Mouse (Mus musculus): ENCODE measurements around the gene Pald1.
A peak's percentile ranks its signal among the peaks of the same experiment; 100 is the strongest.

The Pald1 gene

GRCm38 (mm10) chr10:61281115-61281514 is 102.2 kb downstream of the Pald1 start:
- no peak for DNase-seq (ENCODE audit: inconsistent ontology term)

- peak; percentile 88 for DNase-seq (ENCODE audit: inconsistent ontology term)
These were observed 105.2 kb downstream of the Pald1 start for GRCm38 (mm10) chr10:61277918-61278674.

- no peak for DNase-seq (ENCODE audit: inconsistent ontology term)
These were observed 106.3 kb downstream of the Pald1 start for GRCm38 (mm10) chr10:61277051-61277450.

GRCm38 (mm10) chr10:61275669-61276110 is 107.6 kb downstream of the Pald1 start:
- DNase-seq (ENCODE audit: inconsistent ontology term): peak; percentile 47

GRCm38 (mm10) chr10:61274532-61274931 is 108.8 kb downstream of the Pald1 start:
- peak; percentile 19 for DNase-seq (ENCODE audit: inconsistent ontology term)

GRCm38 (mm10) chr10:61273844-61274215 is 109.5 kb downstream of the Pald1 start:
- no peak for DNase-seq (ENCODE audit: inconsistent ontology term)

GRCm38 (mm10) chr10:61273081-61273843 is 110.1 kb downstream of the Pald1 start, which contains the start of gene Adamts14:
Gene Adamts14 (minus strand): TSS chr10:61273438.
- peak; percentile 56 for DNase-seq (ENCODE audit: inconsistent ontology term)

- DNase-seq (ENCODE audit: inconsistent ontology term): no peak
These were observed 110.7 kb downstream of the Pald1 start for GRCm38 (mm10) chr10:61272631-61273030.

- DNase-seq (ENCODE audit: inconsistent ontology term): peak; percentile 60
These were observed 111.2 kb downstream of the Pald1 start for GRCm38 (mm10) chr10:61272089-61272626.
